Mouse (Mus musculus): Measurements from ENCODE around the gene Uspl1.

The Uspl1 gene

DNA sequence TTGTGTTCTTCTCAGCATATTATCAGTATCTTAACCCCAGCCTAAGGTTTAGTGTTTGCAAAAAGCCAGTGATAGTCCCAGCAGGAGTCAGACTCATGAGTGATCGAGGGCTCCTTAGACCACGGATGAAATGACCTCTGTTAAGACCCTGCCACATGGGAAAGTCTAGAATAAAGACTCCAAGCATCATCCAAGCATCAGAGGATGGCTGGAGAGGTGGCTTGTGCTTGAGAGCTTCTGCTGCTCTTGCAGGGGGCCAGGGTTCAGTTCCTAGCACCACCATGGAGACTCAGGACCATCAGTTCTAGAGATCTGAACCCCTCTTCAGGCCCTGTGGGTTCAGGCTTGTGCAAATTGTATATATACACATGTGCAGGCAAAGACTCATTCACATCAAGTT, 16.1 kb upstream of the Uspl1 start:
- DNase-seq (ENCODE audit: low spot score in 2 of 2), result no peak

DNA sequence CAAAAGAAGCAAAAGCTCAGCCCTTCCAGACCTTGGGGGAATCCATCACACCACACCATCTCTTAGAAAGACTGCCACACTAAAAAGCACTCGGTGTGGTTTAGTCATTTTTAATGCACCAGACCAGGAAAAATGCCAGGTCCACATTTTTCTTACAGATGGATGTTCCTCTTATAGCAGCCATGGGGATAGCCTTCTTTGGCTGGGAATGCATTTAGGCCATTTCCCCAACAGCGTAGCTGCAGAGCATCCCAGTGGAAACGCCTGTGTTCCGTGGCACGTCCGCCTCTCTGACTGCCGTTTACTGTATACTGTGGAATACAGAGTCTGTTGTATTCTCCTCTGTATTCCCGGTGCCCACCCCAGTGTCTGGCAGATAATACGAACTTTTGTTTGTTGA, 15.3 kb upstream of the Uspl1 start:
- no peak for DNase-seq (ENCODE audit: low spot score in 2 of 2)

DNA sequence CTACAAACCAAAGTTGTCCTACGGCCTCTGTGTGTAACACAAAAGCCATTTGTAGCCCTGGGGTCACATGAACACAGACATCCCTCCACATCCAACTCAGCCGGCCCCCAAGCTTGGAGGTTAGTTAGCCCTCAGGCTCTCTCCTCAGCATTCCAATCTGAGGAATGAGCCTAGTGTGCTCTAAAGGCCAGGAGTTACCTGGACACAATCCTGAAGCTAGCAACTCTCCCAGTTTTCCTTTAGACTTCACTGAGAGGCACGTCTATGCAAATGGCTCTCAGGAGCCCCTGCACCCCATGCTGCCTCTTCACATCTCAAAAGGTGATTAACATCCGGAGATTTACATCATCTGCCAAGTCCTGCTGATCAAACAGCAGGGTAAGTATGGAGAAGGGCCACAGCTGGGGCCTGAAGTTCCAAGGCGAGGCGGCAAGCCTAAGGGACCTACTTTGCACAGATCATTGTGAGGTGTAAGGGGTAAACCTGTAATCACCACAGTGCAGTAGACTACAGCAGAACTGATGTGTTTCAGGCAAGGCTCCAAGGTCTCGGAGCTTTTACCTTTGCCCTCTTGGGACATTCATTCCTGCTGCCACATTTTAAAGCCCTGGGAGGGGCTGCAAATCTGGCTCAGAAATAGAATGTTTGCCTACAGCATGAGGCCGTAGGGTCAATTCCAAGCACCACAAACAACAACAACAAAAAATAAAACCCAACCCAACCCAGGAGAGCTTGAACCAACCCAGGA, 13.1 kb upstream of the Uspl1 start:
- DNase-seq (ENCODE audit: low spot score in 2 of 2), result no peak

DNA sequence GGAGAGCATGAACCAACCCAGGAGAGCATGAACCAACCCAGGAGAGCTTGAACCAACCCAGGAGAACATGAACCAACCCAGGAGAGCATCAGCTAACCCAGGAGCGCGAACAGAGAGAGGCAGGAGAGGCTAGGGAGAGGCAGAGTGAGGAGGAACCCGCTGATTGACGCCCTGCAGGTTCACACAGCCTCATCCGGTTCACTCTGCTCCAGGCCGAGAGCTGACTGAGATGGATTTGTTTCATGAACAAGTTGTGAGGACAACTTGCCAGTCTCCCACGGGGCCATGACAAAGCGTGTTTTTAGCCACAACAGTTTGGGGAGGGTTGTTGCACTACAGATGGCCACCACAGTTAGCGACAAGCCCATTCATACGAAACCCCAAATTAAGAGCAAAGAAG, 11.9 kb upstream of the Uspl1 start:
- DNase-seq (ENCODE audit: low spot score in 2 of 2), result no peak

DNA sequence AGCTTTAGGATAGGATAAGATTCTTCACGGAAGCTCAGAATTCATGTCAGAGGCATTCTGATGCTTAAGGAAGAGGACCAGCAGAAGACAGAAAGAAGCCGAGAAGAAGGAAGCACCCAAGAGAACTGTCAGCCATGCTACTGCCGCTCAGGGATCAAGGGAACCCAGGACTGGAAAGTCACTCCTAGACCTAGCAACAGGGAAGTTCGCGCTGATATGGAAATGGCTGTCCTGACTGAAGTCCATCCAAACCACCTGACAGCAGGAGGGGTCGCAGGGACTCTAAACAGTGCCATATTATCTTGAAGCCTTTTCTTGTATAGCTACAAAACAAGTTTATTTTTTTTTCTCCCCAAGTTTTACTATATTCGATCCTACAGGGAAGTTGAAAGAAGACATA, 9.6 kb upstream of the Uspl1 start:
- DNase-seq (ENCODE audit: low spot score in 2 of 2), result peak in 1 of 2 experiments; percentile 7

DNA sequence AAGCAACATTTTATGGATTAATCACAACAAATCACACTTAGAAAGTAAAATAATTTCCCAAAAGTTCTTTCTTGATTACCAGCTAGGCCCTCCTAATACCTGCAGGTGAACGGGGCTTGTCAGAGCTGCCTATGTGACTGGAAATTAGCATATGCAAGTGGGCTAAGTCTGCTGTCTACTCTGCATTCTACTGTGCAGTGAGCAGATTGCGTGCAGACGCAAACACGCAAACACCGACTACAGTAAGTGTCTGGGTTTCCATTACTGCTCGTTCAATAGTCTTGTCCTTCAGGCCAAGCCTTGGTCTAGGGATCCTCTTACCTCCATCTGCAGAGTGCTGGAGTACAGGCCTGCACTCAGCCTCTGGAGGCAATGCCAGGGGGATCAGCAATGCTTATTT, 8.4 kb upstream of the Uspl1 start:
- DNase-seq (ENCODE audit: low spot score in 2 of 2), result no peak

DNA sequence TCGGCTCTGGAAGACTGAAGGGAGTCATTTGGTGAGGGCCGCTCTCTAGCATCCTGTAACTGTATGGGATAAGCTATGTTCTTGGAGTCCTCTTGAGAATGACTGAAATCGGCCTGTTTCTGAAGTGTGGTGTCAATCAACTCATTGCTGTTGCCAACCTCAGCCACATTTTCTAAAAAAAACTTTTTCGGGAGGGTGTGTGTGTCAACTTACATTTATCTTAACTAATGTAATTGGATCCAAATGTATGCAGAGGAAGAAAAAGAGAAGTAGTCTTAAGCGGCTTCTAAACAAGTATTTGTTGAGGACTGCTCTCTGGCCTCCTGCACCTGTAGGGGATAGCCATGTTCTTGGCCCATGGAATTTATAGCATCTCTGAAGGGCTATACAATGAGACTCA, 6.1 kb upstream of the Uspl1 start:
- DNase-seq (ENCODE audit: low spot score in 2 of 2), result no peak

DNA sequence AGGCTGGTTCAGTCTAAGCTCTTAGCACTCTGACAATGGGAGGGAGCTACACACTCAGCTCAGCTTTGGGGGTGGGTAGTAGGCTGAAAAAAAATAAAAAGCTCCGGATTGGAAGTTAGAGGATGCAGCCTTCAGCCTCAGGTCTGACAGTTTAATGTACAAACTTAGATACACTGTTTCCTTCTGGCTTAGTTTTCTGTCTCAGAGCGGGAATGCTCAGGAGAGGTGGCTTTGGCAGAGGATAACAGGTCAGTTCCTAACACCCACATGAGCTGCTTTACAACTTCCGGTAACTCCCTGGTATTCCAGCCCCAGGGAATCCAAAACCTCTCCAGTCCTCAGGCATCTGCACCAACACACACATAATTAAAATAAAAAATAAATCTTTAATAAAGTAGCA, 4.3 kb upstream of the Uspl1 start:
- no peak for DNase-seq (ENCODE audit: low spot score in 2 of 2)

DNA sequence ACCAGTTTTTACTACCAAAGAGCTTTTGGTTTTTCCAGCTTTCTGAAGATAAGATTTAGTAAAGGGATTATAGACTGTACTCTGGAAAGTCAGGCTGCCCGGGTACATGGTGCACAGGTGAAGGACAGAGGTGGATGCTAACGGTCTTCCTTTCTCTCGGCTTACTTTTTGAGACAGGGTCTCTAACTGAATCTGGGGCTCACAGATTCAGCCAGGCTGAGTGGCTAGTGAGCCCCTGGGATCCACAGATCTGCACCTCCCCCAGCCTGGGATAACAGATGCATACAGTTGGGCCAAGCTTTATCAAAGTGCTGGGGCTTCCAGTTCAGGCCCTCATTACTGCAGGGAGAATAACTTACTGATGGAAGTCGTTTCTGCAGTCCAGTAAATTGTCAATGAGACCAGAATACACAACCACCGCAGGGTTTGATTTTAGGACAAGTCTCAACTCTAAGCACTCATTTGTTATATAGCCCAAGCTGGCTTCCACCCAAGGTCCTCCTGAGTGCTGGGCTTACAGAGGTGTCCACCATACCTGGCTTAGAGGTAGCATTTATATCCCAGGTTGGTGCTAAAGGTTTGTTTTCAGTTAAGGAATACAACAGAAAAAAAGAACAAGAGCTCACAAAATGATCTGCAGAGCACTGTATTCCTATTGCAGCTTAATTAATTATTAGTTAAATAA, 1.8 kb upstream of the Uspl1 start:
- no peak for DNase-seq (ENCODE audit: low spot score in 2 of 2)

DNA sequence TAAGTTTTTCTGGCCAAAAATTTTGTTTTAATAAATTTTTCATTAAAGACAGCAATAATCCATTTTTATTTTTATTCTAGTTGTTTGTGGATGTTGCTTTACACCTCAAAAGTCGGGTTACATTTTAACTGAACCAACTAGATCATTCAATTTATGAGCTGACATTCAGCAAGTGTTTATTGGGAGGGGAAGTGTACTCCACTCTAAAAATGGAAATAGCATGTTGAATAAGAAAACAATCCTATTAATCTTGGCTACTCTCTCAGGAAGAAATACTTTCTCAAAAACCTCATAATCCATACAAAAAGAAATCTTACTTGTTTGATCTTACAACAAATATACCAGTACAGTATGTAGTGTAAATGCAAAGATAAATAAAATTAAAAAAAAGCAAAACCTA, 1.0 kb upstream of the Uspl1 start:
- DNase-seq (ENCODE audit: low spot score in 2 of 2), result no peak

DNA sequence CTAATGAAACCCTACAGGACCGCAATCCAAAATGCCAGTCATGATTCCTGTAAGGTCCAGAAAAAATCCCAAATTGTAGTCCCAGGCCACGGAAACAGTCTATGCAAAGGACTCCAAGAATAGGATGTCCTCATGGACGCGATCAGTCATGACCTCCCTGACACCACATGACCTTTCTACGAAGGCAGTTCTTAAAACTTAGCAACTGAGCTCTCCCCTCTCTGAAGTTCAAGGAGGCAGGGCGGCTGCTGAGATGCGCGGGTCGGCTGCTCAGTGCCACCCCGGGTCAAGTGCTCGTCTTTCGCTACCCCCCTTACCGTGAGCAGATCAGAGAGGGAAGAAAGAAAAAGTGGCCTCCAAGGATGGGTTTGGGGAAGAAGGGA, 438 bp upstream of the Uspl1 start:
- DNase-seq (ENCODE audit: low spot score in 2 of 2), result no peak

DNA sequence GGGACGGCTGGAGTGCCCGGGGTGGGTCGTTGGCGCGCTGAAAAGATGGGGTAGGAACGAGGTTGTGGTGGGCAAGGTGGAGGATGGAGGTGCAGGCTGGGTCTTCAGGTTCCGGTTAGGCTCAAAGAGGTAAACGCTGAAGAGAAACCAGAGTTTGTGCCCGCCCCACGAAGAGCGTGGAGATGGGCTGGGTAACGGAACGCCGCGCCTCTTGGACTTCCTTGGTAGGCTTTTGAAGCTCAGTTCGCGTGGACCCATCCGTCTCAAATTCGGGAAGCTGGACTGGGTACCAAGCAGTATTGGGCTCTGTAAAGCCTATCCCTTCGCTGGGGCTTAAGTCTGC, 665 bp downstream of the Uspl1 start:
- no peak for DNase-seq (ENCODE audit: low spot score in 2 of 2)

DNA sequence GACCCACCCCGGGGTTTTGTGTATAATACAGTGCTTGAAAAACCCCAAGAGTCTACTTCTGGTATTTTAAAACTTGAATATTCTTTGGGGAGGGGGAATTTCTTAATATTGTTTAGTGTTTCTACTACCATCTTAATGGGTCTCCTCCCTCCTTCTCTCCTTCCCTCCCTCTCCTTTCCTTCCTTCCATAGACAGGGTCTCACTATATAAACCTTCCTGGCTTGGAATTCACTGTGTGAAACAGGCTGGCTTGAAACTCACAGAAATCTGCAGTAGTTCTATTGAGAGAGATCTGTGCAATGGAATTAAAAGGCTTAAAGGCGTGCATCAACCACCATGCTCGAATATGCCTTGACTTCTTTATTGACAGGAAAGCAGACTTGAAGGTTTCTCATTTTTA, 1.7 kb downstream of the Uspl1 start:
- DNase-seq (ENCODE audit: low spot score in 2 of 2), result no peak

DNA sequence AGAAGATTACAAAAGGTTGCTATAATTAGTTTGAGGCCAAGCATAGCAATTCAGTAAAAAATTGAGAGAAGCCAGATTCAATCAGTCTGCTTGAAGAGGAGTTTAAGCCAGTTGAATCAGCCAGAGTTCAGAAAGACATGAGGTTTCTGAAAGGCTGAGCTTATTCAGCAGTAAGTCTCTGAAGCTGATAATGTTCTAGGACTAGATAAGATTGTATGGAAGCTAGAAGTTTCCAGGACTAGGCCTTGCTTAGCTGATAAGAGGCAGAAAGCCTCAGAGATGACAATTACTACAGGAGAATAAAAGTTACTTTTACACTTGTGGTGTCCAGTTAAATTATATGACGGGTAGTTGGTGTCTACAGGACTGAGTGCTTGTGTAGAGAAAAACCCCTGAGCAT, 6.0 kb downstream of the Uspl1 start:
- no peak for DNase-seq (ENCODE audit: low spot score in 2 of 2)

DNA sequence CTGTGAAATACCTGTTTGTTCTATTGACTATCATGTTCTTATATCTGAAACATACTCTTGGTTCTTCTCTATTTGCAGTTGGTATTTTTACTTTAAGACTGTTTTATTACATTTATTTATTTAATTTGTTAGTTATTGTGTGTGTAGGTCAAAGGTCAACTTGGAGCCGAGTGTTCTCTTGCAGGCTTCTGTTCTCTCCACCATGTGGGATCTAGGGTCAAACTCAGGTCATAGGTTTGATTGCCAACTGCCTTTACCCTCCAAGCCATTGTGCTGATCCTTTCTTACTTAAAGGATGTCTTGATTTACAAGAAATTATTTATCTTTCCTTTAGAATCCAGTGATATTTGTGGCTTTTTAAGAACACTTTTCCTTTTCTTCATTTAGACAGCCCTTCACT, 12.5 kb downstream of the Uspl1 start:
- DNase-seq (ENCODE audit: low spot score in 2 of 2), result no peak

DNA sequence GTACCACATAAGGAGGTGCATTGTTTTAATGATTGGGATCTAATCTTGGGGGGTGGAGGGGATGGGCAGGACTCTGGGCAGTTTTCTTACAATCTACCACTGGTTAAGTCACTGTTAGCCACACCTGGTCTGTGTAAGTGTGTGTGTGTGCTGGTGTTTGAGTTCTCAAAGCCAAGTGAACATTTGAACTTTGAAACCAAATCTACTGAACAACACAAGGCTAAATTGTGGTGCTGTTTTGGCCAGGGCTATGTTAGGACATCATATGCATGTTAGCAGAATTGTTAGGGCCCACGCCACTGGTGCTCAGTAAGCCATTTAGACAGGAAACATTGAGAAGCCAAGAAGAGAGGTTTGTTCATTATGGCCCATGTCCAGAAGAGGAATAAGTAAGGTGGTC, 14.6 kb downstream of the Uspl1 start:
- no peak for DNase-seq (ENCODE audit: low spot score in 2 of 2)

DNA sequence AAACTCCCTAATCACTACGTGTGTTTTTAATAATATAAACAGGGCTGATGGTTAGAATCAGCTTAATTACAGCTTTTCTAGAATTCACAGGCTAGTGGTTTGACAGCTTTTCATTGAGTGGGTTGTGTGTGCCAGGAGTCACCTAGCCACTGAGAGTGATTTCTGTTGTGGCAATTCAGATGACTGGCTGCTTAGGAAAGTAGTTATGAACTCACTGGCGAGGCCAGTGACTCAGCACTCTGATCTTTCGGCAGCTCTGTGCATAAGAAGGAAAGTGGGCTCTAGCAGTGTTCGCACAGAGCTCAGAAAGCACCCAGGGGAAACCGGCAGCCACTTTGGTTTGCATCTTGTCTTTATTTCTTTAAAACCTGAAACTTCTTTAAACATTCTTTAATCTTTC, 18.8 kb downstream of the Uspl1 start:
- DNase-seq (ENCODE audit: low spot score in 2 of 2), result no peak

DNA sequence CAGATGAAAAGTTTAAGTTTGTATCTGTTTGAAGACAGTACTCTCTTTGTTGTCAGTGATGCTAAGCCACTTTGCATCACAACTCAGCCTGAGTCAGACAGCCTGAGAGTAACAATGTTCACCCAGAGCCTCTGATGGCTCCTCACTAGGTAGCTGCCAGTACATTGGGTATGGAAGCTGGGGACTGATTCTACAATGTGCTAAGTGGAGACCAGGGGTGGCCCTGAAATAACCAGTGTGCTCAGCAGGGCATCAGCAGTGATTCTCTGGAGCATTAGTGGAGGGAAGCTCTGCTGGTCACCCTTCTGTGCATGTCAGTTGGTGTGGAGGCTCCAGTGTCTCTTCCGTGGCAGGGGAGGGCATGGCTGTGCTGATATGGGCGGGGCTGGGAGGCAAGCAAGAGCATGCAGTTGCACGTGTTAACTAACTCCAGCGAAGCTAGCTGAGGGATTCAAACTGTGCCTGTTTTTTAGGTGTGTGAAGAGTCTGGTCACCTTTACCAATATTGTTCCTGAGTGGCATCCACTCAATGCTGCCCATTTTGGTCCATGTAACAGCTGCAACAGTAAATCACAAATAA, 19.7 kb downstream of the Uspl1 start:
- DNase-seq (ENCODE audit: low spot score in 2 of 2), result no peak

DNA sequence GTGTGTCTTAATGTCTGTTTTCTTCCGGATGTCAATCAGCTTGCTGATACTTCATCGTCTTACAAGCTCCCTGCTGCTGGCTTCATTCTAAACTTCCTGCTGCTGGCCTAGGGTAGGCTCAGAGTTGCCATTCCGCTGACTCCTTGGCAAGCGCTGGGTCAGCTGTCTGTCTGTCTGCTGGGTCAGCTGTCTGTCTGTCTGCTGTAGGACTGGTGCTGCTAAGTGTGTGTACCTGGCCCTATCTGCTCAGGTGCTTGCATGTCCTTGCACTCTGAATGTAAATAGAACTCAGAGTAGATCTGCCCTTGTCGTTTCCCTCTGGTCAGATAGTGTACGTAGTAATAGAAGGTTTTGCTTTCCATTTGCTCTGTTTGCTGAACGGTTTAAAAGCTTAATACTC, 20.7 kb downstream of the Uspl1 start:
- DNase-seq (ENCODE audit: low spot score in 2 of 2), result no peak

DNA sequence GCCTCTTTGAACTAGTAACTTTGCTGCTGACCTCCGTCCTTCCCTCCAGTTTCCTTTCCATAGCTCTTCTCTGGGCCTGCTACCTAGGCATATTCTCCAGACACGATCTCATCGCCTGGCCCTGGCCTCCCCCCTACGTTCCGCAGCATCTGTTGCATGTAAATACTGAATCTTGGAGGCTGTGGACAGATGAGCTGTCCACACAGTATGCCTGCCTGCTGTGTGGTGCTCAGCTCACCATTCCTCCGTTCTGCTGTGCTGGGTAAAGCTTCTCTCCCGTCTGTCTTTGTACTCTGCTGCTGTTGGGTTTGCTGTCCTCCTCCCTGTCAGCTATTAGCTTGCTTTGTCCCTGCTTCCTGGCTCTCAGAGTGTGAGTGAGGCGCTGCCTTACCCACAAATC, 21.1 kb downstream of the Uspl1 start:
- DNase-seq (ENCODE audit: low spot score in 2 of 2), result no peak

DNA sequence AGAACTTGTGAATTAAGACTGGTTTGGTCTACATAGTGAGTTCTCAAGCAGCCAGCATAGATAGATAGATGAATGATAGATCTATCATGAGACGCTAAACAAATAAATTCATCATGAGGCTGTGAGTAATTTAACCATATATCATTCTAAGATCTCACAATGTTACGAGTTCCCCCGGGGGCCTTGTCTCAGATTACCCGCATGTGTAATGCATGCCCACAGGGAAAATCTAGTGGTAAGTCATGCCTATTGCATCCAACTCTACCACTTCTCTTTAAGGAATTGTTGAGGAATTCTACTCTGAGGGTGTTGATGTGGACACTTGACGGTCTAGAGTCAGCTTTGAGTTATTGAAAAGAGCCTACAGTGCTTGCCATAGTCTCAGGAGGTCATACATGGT, 22.1 kb downstream of the Uspl1 start:
- no peak for DNase-seq (ENCODE audit: low spot score in 2 of 2)

DNA sequence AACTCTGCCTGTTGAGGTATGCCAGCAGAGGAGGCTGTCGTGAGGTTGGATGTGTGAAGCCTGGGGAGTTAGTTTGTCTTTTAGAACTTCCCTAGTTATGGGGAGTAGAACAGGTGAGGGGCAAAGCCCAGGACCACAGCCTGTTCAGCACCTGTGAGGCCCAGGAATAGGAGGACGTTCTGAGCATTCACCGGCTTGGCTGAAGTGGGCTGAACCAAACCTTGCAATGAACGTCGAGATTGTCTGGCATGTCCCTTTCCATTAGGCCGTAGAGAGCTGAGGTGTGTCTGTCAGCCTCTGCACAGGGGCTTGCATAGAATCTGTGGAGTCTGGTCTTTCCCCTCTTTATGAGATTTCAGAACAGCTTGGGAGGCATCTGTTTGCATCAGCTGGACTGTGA, 23.5 kb downstream of the Uspl1 start:
- no peak for DNase-seq (ENCODE audit: low spot score in 2 of 2)

DNA sequence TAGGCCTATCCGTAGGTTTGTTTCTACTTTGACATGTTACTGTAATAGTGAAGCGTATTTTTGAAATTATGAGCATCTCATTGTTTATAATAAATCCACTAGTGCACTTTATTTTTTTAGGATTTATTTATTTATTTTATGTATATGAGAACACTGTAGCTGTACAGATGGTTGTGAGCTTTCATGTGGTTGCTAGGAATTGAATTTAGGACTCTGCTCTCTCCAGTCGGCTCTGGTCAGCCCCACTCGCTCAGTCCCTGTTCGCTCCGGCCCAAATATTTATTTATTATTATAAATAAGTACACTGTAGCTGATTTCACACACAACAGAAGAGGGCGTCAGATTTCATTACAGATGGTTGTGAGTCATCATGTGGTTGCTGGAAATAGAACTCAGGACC, 24.6 kb downstream of the Uspl1 start:
- DNase-seq (ENCODE audit: low spot score in 2 of 2), result no peak

DNA sequence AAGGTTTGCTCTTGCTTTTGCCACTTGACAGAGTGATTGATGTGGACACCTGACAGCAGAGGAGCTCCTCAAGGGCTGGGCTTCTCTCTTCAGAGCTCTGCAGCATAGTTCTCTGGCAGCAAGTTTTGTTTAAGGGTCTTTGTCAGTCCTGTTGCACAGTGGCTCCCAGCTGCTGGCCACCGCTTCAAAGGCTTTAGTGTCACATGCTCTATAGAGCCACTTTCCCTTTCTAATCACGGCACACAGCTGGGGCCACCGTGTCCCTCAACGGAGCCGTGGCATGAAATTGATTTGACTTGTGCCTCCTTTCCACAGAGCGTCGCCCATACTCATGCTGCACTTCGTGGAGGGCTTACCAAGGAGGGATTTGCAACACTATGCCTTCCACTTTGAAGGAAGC, 25.2 kb downstream of the Uspl1 start:
- no peak for DNase-seq (ENCODE audit: low spot score in 2 of 2)

Data from urinary bladder, postnatal 4 days (tissue).